In the genomic region with DNA sequence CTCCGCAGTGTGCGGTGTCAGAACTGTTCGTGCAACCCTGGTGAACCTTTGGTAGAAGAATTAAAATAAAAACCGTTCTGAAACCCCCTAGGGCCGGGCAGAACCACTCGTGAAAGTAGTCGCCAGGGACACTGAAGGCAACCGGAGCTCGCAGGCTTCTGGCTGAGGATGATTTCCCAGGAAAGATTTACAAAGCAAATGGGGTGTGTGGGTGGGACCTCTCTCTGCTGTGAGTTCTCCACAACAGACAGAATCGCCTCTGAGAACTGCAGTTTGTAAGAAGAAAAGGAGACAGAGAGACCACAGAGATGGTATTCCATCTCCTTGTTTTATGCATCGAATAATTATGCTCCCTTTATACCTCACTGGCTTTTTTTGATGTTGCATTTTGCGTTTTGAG, we compare ENCODE assay signal across 19 mouse cellular contexts.
"Had no signal": no experiment of that assay in that cellular context is flagged by ENCODE, and none has a peak within 500 bp of the region (broad histone marks: within the 10 kb centered on the region; RNA-seq: fewer than 3 reads in every experiment).

No protein-coding gene starts in this region.

- H3K4me1 ChIP-seq: kidney, embryonic 15.5 days; limb, embryonic 15.5 days; liver, embryonic 12.5 days; megakaryocyte, embryonic 14.5 days; neural tube, embryonic 12.5 days; stomach, embryonic 15.5 days had no signal

- H3K4me3 ChIP-seq: kidney, embryonic 15.5 days; left cerebral cortex, adult 2 months; limb, embryonic 15.5 days; liver, embryonic 12.5 days; lung, embryonic 15.5 days; megakaryocyte, embryonic 14.5 days; midbrain, embryonic 15.5 days; neural tube, embryonic 12.5 days; stomach, embryonic 15.5 days had no signal

- H3K36me3 ChIP-seq: kidney, embryonic 15.5 days; limb, embryonic 15.5 days; liver, embryonic 12.5 days; lung, embryonic 15.5 days; midbrain, embryonic 15.5 days; neural tube, embryonic 12.5 days; stomach, embryonic 15.5 days had no signal

- H3K27ac ChIP-seq: kidney, embryonic 15.5 days; left cerebral cortex, adult 2 months; limb, embryonic 15.5 days; liver, embryonic 12.5 days; lung, embryonic 15.5 days; macrophage; midbrain, embryonic 15.5 days; neural tube, embryonic 12.5 days; stomach, embryonic 15.5 days had no signal

- H3K27me3 ChIP-seq: kidney, embryonic 15.5 days; limb, embryonic 15.5 days; liver, embryonic 12.5 days; megakaryocyte, embryonic 14.5 days; midbrain, embryonic 15.5 days; neural tube, embryonic 12.5 days; stomach, embryonic 15.5 days had no signal

- ATAC-seq: intestine, embryonic 16.5 days; liver, embryonic 12.5 days; midbrain, embryonic 15.5 days had no signal

- H3K9me3 ChIP-seq: limb, embryonic 15.5 days; lung, embryonic 15.5 days; midbrain, embryonic 15.5 days; neural tube, embryonic 12.5 days; stomach, embryonic 15.5 days had no signal

- H3K4me2 ChIP-seq: kidney, embryonic 15.5 days; limb, embryonic 15.5 days; liver, embryonic 12.5 days; lung, embryonic 15.5 days; midbrain, embryonic 11.5 days; midbrain, embryonic 15.5 days; neural tube, embryonic 12.5 days; stomach, embryonic 15.5 days had no signal

- DNase-seq: kidney, adult 2 months; kidney, postnatal 25 days; lung, postnatal 14 days; retina, postnatal 1 day; spleen, adult 18-20 months; thymus, adult 2 months; thymus, postnatal 25 days had no signal

- H3K9ac ChIP-seq: kidney, embryonic 15.5 days; limb, embryonic 15.5 days; liver, embryonic 12.5 days; lung, embryonic 15.5 days; midbrain, embryonic 15.5 days; neural tube, embryonic 12.5 days; stomach, embryonic 15.5 days had no signal
